Comparison of ENCODE assay signal across 23 mouse cellular contexts in the genomic region with DNA sequence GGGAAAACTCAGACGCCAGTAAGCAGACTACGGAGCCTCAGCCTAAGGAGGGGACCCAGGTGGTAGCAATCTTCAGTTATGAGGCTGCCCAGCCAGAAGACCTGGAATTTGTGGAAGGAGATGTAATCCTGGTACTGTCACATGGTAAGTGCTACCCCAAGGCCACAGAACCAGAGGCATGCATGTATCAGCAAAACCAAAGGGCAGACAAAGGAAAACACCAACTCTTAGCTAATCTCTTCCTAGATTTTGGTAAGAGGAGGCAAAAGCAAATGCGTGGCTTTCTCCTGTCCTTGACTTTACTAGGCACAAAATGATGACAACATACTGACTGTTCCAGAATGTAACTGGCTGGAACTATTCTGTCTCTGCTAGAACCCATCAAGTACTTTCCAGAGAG.
"Had no signal": no experiment of that assay in that cellular context is flagged by ENCODE, and none has a peak within 500 bp of the region (broad histone marks: within the 10 kb centered on the region; RNA-seq: fewer than 3 reads in every experiment).

No protein-coding gene starts in this region.

- H3K4me1 ChIP-seq: embryonic facial prominence, embryonic 10.5 days; embryonic facial prominence, embryonic 12.5 days; embryonic facial prominence, embryonic 13.5 days; embryonic facial prominence, embryonic 15.5 days; forebrain, embryonic 10.5 days; forebrain, embryonic 12.5 days; forebrain, embryonic 13.5 days; heart, embryonic 12.5 days; heart, embryonic 13.5 days had no signal

- H3K27me3 ChIP-seq: embryonic facial prominence, embryonic 12.5 days; embryonic facial prominence, embryonic 13.5 days; embryonic facial prominence, embryonic 15.5 days; forebrain, embryonic 12.5 days; forebrain, embryonic 13.5 days; forebrain, embryonic 15.5 days; heart, embryonic 12.5 days; heart, embryonic 13.5 days had no signal

- H3K27ac ChIP-seq: embryonic facial prominence, embryonic 10.5 days; embryonic facial prominence, embryonic 12.5 days; embryonic facial prominence, embryonic 13.5 days; embryonic facial prominence, embryonic 15.5 days; forebrain, embryonic 10.5 days; forebrain, embryonic 12.5 days; forebrain, embryonic 13.5 days; forebrain, embryonic 15.5 days; gastrocnemius, adult 2 months; heart, adult 2 months; heart, embryonic 13.5 days had no signal

- H3K9me3 ChIP-seq: embryonic facial prominence, embryonic 10.5 days; embryonic facial prominence, embryonic 12.5 days; embryonic facial prominence, embryonic 13.5 days; embryonic facial prominence, embryonic 15.5 days; forebrain, embryonic 10.5 days; forebrain, embryonic 12.5 days; forebrain, embryonic 13.5 days; forebrain, embryonic 15.5 days; heart, embryonic 12.5 days; heart, embryonic 13.5 days had no signal

- H3K4me3 ChIP-seq: embryonic facial prominence, embryonic 10.5 days; embryonic facial prominence, embryonic 12.5 days; embryonic facial prominence, embryonic 13.5 days; embryonic facial prominence, embryonic 15.5 days; erythroblast, embryonic 14.5 days; forebrain, embryonic 10.5 days; forebrain, embryonic 12.5 days; forebrain, embryonic 13.5 days; forebrain, embryonic 15.5 days; gastrocnemius, adult 2 months; heart, adult 2 months; heart, embryonic 12.5 days; heart, embryonic 13.5 days had no signal

- DNase-seq: cerebellum, postnatal 14 days; cerebellum, postnatal 25 days; cerebellum, postnatal 36 days; embryo, embryonic 11 days; forebrain, postnatal 0 days; gastrocnemius, adult 2 months; gastrocnemius, postnatal 10 days; gastrocnemius, postnatal 14 days; gastrocnemius, postnatal 25 days; gastrocnemius, postnatal 36 days; heart, adult 18-20 months; heart, adult 2 months had no signal
